Mouse (Mus musculus) spleen, postnatal 10 days (tissue): ENCODE data around the gene Ppp4r2.
"Not testable (repeated sequence)": the region's sequence is repeated elsewhere in the genome, so short reads cannot be mapped to it uniquely, and the experiment has no call there.

Experiments
- DNase-seq, 2 experiments: peaks; one replicate each; pipeline ENCODE4 v3.0.0; 2021 to 2022; ENCODE audit warnings: low spot score in 2 of 2

Ppp4r2 gene

GRCm38 (mm10) chr6:100831188-100831587 is 2.2 kb upstream of the Ppp4r2 start:
- DNase-seq, result no peak

- DNase-seq, result no peak
Measured at GRCm38 (mm10) chr6:100831751-100832150, 1.7 kb upstream of the Ppp4r2 start.

GRCm38 (mm10) chr6:100833811-100834481 is 524 bp downstream of the Ppp4r2 start:
- DNase-seq, result peak; percentile 62 to 64

- DNase-seq, result no peak
Measured at GRCm38 (mm10) chr6:100834489-100835160, 1.2 kb downstream of the Ppp4r2 start.

- no peak for DNase-seq
Measured at GRCm38 (mm10) chr6:100845058-100845457, 11.6 kb downstream of the Ppp4r2 start.

GRCm38 (mm10) chr6:100847264-100847663 is 13.8 kb downstream of the Ppp4r2 start:
- no peak for DNase-seq

- no peak for DNase-seq
Measured at GRCm38 (mm10) chr6:100848682-100849375, 15.4 kb downstream of the Ppp4r2 start.

- DNase-seq, result no peak
Measured at GRCm38 (mm10) chr6:100850671-100851081, 17.3 kb downstream of the Ppp4r2 start.

- DNase-seq, result no peak
Measured at GRCm38 (mm10) chr6:100851083-100851482, 17.7 kb downstream of the Ppp4r2 start.

GRCm38 (mm10) chr6:100865321-100865720 is 31.9 kb downstream of the Ppp4r2 start:
- no peak for DNase-seq

GRCm38 (mm10) chr6:100865788-100866187 is 32.4 kb downstream of the Ppp4r2 start:
- not testable (repeated sequence) for DNase-seq

GRCm38 (mm10) chr6:100866246-100866645 is 32.8 kb downstream of the Ppp4r2 start:
- DNase-seq, result not testable (repeated sequence)

GRCm38 (mm10) chr6:100868863-100869262 is 35.4 kb downstream of the Ppp4r2 start:
- DNase-seq, result no peak

- DNase-seq, result no peak
Measured at GRCm38 (mm10) chr6:100869909-100870308, 36.5 kb downstream of the Ppp4r2 start.

- DNase-seq, result no peak
Measured at GRCm38 (mm10) chr6:100873191-100873590, 39.8 kb downstream of the Ppp4r2 start.

GRCm38 (mm10) chr6:100875862-100876623 is 42.6 kb downstream of the Ppp4r2 start:
- peak; percentile 22 to 70 for DNase-seq

GRCm38 (mm10) chr6:100876624-100877017 is 43.2 kb downstream of the Ppp4r2 start:
- no peak for DNase-seq

- DNase-seq, result no peak
Measured at GRCm38 (mm10) chr6:100878546-100878945, 45.1 kb downstream of the Ppp4r2 start.

- no peak for DNase-seq
Measured at GRCm38 (mm10) chr6:100879607-100880006, 46.2 kb downstream of the Ppp4r2 start.

- DNase-seq, result no peak
Measured at GRCm38 (mm10) chr6:100881657-100882056, 48.2 kb downstream of the Ppp4r2 start.

- peak; percentile 53 to 75 for DNase-seq
Measured at GRCm38 (mm10) chr6:100882381-100883213, 49.2 kb downstream of the Ppp4r2 start.
